Mouse (Mus musculus) lung, embryonic 14.5 days (tissue): ENCODE measurements at regions not wholly inside any gene's neighbourhood (a gene's known extent, or its start where the extent isn't known, plus 50 kb on each side); places are given as distances from the start of the nearest gene placed in this dataset.
A peak's percentile ranks its signal among the peaks of the same experiment; 100 is the strongest.

Source experiments
- ATAC-seq: fragments of 200-750 bp; cut with Nextera tagmentation; 2 replicates; pipeline ENCODE4 v1.8.0; 2017; ENCODE audit warnings: mild to moderate bottlenecking, moderate TSS enrichment, moderate library complexity; ENCODE audit not compliant: insufficient read depth
- DNase-seq: peaks from one replicate; pipeline ENCODE4 v3.0.0-alpha.2; 2015
- H3K27ac ChIP-seq: fragments of 300-500 bp; sonication (generic); 2 replicates; pipeline ENCODE4 v1.5.1; 2014; ENCODE audit warnings: low read depth, mild to moderate bottlenecking, moderate library complexity
- H3K27me3 ChIP-seq: fragments of 300-500 bp; sonication (generic); 2 replicates; pipeline ENCODE4 v1.6.1; 2014; ENCODE audit warnings: low read length, control low read depth; ENCODE audit not compliant: insufficient read depth
- H3K36me3 ChIP-seq: fragments of 300-500 bp; sonication (generic); 2 replicates; pipeline ENCODE4 v1.6.1; 2014; ENCODE audit warnings: control low read depth; ENCODE audit not compliant: insufficient read depth
- H3K4me1 ChIP-seq: fragments of 300-500 bp; sonication (generic); 2 replicates; pipeline ENCODE4 v1.6.1; 2014; ENCODE audit warnings: antibody characterized with exemption, control low read depth; ENCODE audit not compliant: insufficient read depth
- H3K4me2 ChIP-seq: fragments of 300-500 bp; sonication (generic); 2 replicates; pipeline ENCODE4 v1.6.1; 2014; ENCODE audit warnings: mild to moderate bottlenecking
- H3K4me3 ChIP-seq: fragments of 300-500 bp; sonication (generic); 2 replicates; pipeline ENCODE4 v1.5.1; 2014; ENCODE audit warnings: low read depth, low read length
- H3K9ac ChIP-seq: fragments of 300-500 bp; sonication (generic); 2 replicates; pipeline ENCODE4 v1.6.1; 2014
- H3K9me3 ChIP-seq: fragments of 300-500 bp; sonication (generic); 2 replicates; pipeline ENCODE4 v1.6.1; 2016; ENCODE audit warnings: low read depth, low read length, control low read depth
- CTCF ChIP-seq: IDR thresholded peaks from 2 replicates; pipeline ENCODE4 v1.5.1; 2016; ENCODE audit warnings: antibody characterized with exemption, low read depth
- WGBS: fragments of 180-500 bp; shearing (Covaris S2); extraction: QIAGEN DNeasy Blood & Tissue Kit; methylation state at CpG from one replicate; pipeline ENCODE4 v1.1.7; 2014; 5-methylcytosine and 5-hydroxymethylcytosine counted together

DNA sequence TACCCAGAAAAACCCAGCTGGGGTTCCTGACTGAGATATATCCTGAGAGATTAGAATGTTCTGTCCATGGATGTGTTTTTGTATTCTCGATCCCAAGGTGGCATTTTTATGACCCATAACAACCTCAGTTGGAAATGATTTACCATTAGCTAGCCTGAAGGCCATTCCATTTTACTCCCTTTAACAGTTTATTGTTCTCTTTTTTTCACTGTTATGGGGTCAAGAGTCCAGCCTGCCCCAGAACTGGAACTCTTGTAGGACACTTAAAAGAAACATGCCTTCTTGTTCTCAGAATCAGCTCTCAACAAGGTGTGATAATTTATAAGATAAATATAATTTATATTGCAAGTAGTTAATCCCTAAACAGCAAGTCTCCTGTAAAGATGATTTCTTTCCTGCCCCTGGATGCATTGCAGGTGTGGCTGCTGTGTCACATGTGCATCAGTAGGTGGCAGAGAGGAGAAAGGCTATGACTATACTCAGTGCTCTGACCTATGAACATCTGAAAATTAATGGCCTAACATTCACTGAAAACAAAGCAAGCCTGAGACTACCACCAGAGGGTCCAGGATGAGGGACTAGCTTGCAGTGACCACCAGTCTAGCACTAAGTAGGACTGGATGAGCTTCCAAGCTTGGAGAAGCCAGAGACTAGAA is 181.6 kb upstream of the Gm527 start:
- no peak for ATAC-seq
- DNase-seq, result no peak
- Histone ChIP-seq H3K9me3 (no peaks in the 10 kb centered on the region), H3K27me3 (no peaks in the 10 kb centered on the region), H3K4me2 (no peak overlapping the region), H3K4me1 (no peaks in the 10 kb centered on the region), H3K27ac (no peak overlapping the region), H3K9ac (no peak overlapping the region), H3K4me3 (no peak overlapping the region), H3K36me3 (no peaks in the 10 kb centered on the region)
- WGBS, result 83% methylated on average over 1 of the region's 1 CpGs
- TF ChIP-seq CTCF, result no peak

DNA sequence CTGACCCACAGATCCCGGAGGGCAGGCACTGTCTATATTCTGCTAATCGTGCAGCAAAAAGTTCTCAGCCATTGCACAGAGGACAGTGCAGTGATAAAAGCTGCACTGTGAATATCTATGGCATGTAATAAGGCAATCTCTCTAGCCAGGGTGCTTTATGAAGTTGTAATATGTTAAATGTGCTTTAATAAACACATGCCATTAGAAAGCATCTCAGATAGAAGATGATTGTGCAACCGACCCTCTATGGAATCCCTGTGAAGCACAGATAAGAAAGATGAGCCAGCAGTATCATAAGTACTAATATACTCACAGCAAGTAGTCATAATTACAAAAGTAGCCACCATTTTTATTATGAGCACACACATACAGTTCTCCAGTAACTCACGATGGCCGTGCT is 214.3 kb upstream of the Gm527 start:
- Histone ChIP-seq H3K9me3 (no peaks in the 10 kb centered on the region), H3K27me3 (no peaks in the 10 kb centered on the region), H3K27ac (no peak overlapping the region), H3K9ac (no peak overlapping the region), H3K4me1 (no peaks in the 10 kb centered on the region), H3K4me2 (no peak overlapping the region), H3K4me3 (no peak overlapping the region), H3K36me3 (no peaks in the 10 kb centered on the region)
- no peak for TF ChIP-seq CTCF
- WGBS, result 77% methylated on average over 5 of the region's 5 CpGs
- no peak for DNase-seq
- ATAC-seq, result no peak

DNA sequence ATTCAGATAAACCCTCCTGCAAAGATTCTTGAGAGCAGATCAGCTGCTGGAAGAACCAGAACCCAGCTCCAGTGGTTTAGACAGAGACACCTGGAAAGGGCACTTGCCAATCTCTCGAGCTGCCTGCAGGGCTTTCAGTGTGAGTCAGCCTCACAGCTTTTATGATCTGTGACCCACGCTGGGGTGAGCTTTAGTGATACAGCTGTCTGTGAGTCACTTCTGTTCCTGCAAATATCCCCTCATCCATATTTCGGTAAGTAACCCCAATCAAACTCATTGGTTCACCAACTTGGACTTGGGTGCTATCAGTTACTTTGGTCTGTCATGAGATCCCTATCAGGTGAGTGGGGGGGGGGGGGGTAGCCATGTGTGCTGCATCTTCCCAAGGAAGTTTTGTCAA is 216.6 kb upstream of the Gm527 start:
- Histone ChIP-seq H3K4me3 (no peak overlapping the region), H3K27ac (no peak overlapping the region), H3K4me1 (no peaks in the 10 kb centered on the region), H3K9ac (no peak overlapping the region), H3K9me3 (no peaks in the 10 kb centered on the region), H3K36me3 (no peaks in the 10 kb centered on the region), H3K27me3 (no peaks in the 10 kb centered on the region), H3K4me2 (no peak overlapping the region)
- DNase-seq (no peak), ATAC-seq (no peak)
- TF ChIP-seq CTCF, result no peak
- WGBS, result 67% methylated on average over 3 of the region's 3 CpGs

DNA sequence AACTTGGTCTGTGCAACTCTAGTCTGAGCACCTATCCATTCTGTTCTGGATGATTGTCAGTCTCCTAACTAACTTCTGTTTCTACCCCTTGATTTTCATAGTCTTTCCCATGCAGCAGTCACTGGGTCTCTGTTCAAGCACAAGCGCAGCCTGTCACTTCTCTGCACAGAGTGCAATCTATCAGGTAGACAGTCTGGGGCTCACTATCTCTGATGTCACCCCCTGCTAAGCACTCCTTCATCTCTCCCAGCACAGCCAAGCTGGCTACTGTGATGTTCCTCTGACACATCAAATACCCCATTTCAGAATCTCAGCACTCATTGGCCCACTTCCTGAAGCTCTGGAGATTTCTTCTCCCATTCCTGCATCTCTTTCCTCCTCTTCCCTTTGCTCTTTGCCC is 220.9 kb upstream of the Fscb start:
- TF ChIP-seq CTCF, result no peak
- H3K27me3 ChIP-seq, result no peaks in the 10 kb centered on the region
- H3K27ac ChIP-seq, result no peak overlapping the region
- no peaks in the 10 kb centered on the region for H3K4me1 ChIP-seq
- 40% methylated on average over 1 of the region's 1 CpGs for WGBS
- no peaks in the 10 kb centered on the region for H3K9me3 ChIP-seq
- DNase-seq, result no peak
- H3K4me2 ChIP-seq, result no peak overlapping the region
- H3K9ac ChIP-seq, result no peak overlapping the region
- no peak overlapping the region for H3K4me3 ChIP-seq
- no peaks in the 10 kb centered on the region for H3K36me3 ChIP-seq
- ATAC-seq, result no peak

DNA sequence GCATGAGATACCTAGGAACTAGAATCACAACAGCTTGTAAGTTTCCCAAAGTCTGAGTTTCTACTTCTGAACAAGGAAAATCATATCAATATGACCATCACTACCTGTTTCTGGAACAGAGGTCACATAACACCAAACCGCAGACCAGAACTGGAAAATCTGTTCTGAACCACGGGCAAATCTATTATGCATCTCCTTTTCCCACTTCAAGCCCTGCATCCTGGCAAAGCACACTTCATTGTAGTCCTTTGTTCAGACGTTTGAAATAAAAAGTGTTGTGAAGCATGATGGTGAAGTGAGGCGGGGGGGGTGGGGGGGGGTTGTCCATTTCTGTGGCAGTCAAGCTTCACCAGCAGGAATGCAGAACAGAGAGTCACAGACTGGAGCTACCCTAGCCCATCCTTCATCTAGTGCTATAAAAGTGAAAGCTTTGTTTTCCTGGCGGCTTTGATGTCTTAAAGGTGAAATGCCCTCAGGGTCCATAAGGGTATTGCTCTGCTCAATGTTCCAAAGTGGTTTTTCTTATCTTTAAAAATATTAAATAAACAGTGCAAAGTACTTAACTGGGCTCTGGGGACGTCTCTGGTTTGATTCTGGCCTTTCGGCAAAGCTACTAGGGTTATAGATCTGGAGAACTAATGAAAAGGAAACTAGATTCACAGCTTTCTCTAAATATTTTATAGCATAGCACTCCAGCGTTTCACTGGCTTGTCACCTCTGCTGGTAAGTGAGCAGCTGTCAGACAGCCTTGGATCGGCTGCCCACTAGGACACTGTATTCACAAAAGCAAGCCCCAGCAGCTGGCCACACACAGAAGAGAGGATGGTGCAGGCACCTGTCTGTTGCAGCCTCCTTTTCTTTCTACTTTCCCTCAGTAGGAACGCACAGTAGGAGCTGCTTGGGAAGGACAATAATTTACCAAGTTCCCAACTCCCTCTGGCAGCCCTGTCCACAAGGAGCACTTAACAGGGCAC is 218.0 kb upstream of the Fscb start:
- no peak for TF ChIP-seq CTCF
- WGBS, result 16% methylated on average over 10 of the region's 10 CpGs
- H3K9me3 ChIP-seq, result no peaks in the 10 kb centered on the region
- peak overlapping the region; percentile 16; the same call in 1 of the 2 replicates for H3K4me2 ChIP-seq
- peak; percentile 11 for DNase-seq
- ATAC-seq, result peak; percentile 84
- peak overlapping the region; percentile 20; the same call in 1 of the 2 replicates for H3K27ac ChIP-seq
- H3K36me3 ChIP-seq, result no peaks in the 10 kb centered on the region
- no peak overlapping the region for H3K9ac ChIP-seq
- no peaks in the 10 kb centered on the region for H3K4me1 ChIP-seq
- H3K27me3 ChIP-seq, result no peaks in the 10 kb centered on the region
- H3K4me3 ChIP-seq, result no peak overlapping the region

DNA sequence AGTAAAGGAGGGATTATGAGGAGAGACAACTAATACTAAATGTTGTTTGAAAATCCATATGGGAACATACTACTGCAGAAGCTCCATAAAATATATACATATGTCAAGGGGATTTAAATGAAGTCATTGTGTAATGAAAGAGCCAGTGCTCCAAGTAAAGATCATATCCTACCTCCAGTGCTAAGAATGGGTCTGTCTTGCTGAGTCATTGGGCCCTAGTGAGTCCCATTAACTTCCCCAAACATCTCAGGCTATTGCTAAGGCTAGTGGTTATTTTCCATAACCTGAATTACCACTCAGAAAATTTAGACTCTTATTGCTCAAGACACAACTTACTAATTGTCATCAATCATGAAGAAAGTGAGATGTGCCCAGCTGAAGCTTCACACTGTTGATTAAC is 215.2 kb upstream of the Fscb start:
- no peak for ATAC-seq
- Histone ChIP-seq H3K27me3 (no peaks in the 10 kb centered on the region), H3K36me3 (no peaks in the 10 kb centered on the region), H3K4me1 (no peaks in the 10 kb centered on the region), H3K4me3 (no peak overlapping the region), H3K9ac (no peak overlapping the region), H3K4me2 (no peak overlapping the region), H3K9me3 (no peaks in the 10 kb centered on the region), H3K27ac (no peak overlapping the region)
- TF ChIP-seq CTCF, result no peak
- DNase-seq, result no peak

DNA sequence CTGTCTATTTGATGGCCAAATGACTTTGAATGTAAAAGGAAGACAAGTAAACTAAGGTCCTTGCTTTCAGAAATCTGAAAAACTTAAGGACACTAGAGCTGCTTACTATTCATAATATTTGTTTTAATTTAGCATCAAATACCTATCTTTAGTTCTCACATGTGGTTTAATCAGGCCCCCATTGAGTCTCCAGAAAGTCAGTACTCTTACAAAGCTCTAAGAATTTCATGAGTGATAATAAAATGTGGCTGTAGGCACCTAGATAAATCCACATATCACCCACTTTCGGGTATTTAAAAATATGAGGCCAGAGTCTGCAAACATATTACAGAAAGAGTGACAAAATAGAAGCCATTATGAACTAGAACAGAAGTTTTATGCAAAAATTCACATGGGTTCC is 214.1 kb upstream of the Fscb start:
- DNase-seq, result no peak
- H3K4me2 ChIP-seq, result no peak overlapping the region
- no peak for ATAC-seq
- no peaks in the 10 kb centered on the region for H3K4me1 ChIP-seq
- 71% methylated on average over 1 of the region's 1 CpGs for WGBS
- H3K27me3 ChIP-seq, result no peaks in the 10 kb centered on the region
- no peak for TF ChIP-seq CTCF
- H3K4me3 ChIP-seq, result no peak overlapping the region
- H3K9me3 ChIP-seq, result no peaks in the 10 kb centered on the region
- no peak overlapping the region for H3K27ac ChIP-seq
- H3K9ac ChIP-seq, result no peak overlapping the region
- H3K36me3 ChIP-seq, result no peaks in the 10 kb centered on the region
